Mouse (Mus musculus): ENCODE measurements around the gene Pafah2. TPM values are rescaled to one million over a fixed set of nuclear protein-coding genes. Genes with fewer than 3 reads are reported as not detected.

The Pafah2 gene
- total RNA-seq, 2 experiments from 2014 or later = 10.4 to 10.5 TPM

Other genes with a start within 250 kb of the Pafah2 start
- gene Cep85, start 209.2 kb upstream of the Pafah2 start, total RNA-seq (2014; fragmentation: Nextera tagmentation) = 20.8 and 28.9 TPM in 2 replicates
- gene Cep85, start 209.2 kb upstream of the Pafah2 start, total RNA-seq (2017) = 26.7 and 33.7 TPM in 2 replicates
- not detected in 2 replicates for gene Gm7534, start 193.3 kb upstream of the Pafah2 start, total RNA-seq (2014; fragmentation: Nextera tagmentation)
- gene Gm7534, start 193.3 kb upstream of the Pafah2 start, total RNA-seq (2017) = not detected in 2 replicates
- not detected in 2 replicates for gene Catsper4, start 168.9 kb upstream of the Pafah2 start, total RNA-seq (2014; fragmentation: Nextera tagmentation)
- not detected in 2 replicates for gene Catsper4, start 168.9 kb upstream of the Pafah2 start, total RNA-seq (2017)
- gene Cnksr1, start 157.9 kb upstream of the Pafah2 start, total RNA-seq (2014; fragmentation: Nextera tagmentation) = not detected in 2 replicates
- not detected in 2 replicates for gene Cnksr1, start 157.9 kb upstream of the Pafah2 start, total RNA-seq (2017)
- gene E130218I03Rik, start 152.7 kb upstream of the Pafah2 start, total RNA-seq (2014; fragmentation: Nextera tagmentation) = not detected in 2 replicates
- gene E130218I03Rik, start 152.7 kb upstream of the Pafah2 start, total RNA-seq (2017) = 0.21 and 0.22 TPM in 2 replicates
- 13.4 and 16.2 TPM in 2 replicates for gene Zfp593, start 150.7 kb upstream of the Pafah2 start, total RNA-seq (2014; fragmentation: Nextera tagmentation)
- 9.4 and 18.7 TPM in 2 replicates for gene Zfp593, start 150.7 kb upstream of the Pafah2 start, total RNA-seq (2017)
- gene Gm30191, start 149.4 kb upstream of the Pafah2 start, total RNA-seq (2014; fragmentation: Nextera tagmentation) = not detected in 2 replicates
- gene Gm30191, start 149.4 kb upstream of the Pafah2 start, total RNA-seq (2017) = not detected in 2 replicates
- not detected in 2 replicates for gene Grrp1, start 142.2 kb upstream of the Pafah2 start, total RNA-seq (2014; fragmentation: Nextera tagmentation)
- not detected in 2 replicates for gene Grrp1, start 142.2 kb upstream of the Pafah2 start, total RNA-seq (2017)
- gene Pdik1l, start 108.4 kb upstream of the Pafah2 start, total RNA-seq (2014; fragmentation: Nextera tagmentation) = 17.6 and 18.5 TPM in 2 replicates
- gene Pdik1l, start 108.4 kb upstream of the Pafah2 start, total RNA-seq (2017) = 35.4 and 41.7 TPM in 2 replicates
- gene Trim63, start 81.2 kb upstream of the Pafah2 start, total RNA-seq (2014; fragmentation: Nextera tagmentation) = not detected in 2 replicates
- not detected in 2 replicates for gene Trim63, start 81.2 kb upstream of the Pafah2 start, total RNA-seq (2017)
- not detected in 2 replicates for gene Slc30a2, start 53.1 kb upstream of the Pafah2 start, total RNA-seq (2014; fragmentation: Nextera tagmentation)
- not detected in 2 replicates for gene Slc30a2, start 53.1 kb upstream of the Pafah2 start, total RNA-seq (2017)
- not detected in 2 replicates for gene Extl1, start 12.5 kb upstream of the Pafah2 start, total RNA-seq (2014; fragmentation: Nextera tagmentation)
- gene Extl1, start 12.5 kb upstream of the Pafah2 start, total RNA-seq (2017) = not detected in 2 replicates
- 878 and 904 TPM in 2 replicates for gene Stmn1, start 72.0 kb downstream of the Pafah2 start, total RNA-seq (2014; fragmentation: Nextera tagmentation)
- gene Stmn1, start 72.0 kb downstream of the Pafah2 start, total RNA-seq (2017) = 966 and 982 TPM in 2 replicates
- gene Paqr7, start 100.4 kb downstream of the Pafah2 start, total RNA-seq (2014; fragmentation: Nextera tagmentation) = 11.2 and 12.9 TPM in 2 replicates
- 9.5 and 12.8 TPM in 2 replicates for gene Paqr7, start 100.4 kb downstream of the Pafah2 start, total RNA-seq (2017)
- gene Aunip, start 114.7 kb downstream of the Pafah2 start, total RNA-seq (2014; fragmentation: Nextera tagmentation) = 15.0 and 25.6 TPM in 2 replicates
- 24.2 and 26.4 TPM in 2 replicates for gene Aunip, start 114.7 kb downstream of the Pafah2 start, total RNA-seq (2017)
- 64.6 and 67.4 TPM in 2 replicates for gene Mtfr1l, start 139.1 kb downstream of the Pafah2 start, total RNA-seq (2014; fragmentation: Nextera tagmentation)
- 52.0 and 54.8 TPM in 2 replicates for gene Mtfr1l, start 139.1 kb downstream of the Pafah2 start, total RNA-seq (2017)
- gene Selenon, start 155.8 kb downstream of the Pafah2 start, total RNA-seq (2014; fragmentation: Nextera tagmentation) = 32.4 and 32.8 TPM in 2 replicates
- gene Selenon, start 155.8 kb downstream of the Pafah2 start, total RNA-seq (2017) = 3.2 and 6.9 TPM in 2 replicates